Mouse (Mus musculus): ENCODE measurements around the gene Tmem44. TPM values are rescaled to one million over a fixed set of nuclear protein-coding genes. Genes with fewer than 3 reads are reported as not detected.

Gene Tmem44
- polyA plus RNA-seq, 1 experiment = 3.0 TPM

DNA sequence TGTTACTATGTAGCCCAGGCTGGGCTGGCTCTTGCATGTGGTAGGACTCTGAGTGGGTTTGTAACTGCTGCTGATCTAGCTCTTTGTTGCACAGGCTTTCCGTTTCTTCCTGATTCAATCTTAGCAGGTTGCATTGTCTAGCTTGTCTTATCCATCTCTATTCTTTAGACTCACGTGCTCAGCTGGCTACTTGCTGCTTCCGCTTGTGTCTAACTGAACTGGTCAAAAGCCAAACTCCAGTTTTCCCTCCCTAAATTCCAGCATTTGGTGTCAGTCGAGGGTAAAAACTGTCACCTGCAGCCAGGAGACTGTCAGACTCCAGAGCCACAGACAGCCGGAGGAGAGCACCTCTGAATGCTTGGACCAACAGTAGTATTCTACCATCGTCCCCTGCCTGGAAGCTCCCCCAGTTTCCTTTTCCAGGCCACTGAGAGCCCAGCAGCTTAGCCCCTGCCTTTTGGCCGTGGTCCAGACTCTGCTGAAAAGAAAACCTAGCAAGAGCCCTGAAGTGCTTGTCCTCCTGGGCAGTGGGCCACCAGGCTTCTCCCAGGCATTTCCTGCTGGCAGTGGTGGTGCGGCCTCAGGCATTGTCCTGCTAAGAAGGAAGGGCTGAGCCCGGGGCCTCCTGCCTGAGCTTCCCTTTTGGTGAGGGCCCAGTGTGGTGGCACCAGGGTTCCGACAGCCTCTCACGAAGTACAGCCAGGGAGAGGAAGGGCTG is 2.1 kb upstream of the Tmem44 start:
- 25% methylated on average over 11 of the region's 11 CpGs for WGBS

DNA sequence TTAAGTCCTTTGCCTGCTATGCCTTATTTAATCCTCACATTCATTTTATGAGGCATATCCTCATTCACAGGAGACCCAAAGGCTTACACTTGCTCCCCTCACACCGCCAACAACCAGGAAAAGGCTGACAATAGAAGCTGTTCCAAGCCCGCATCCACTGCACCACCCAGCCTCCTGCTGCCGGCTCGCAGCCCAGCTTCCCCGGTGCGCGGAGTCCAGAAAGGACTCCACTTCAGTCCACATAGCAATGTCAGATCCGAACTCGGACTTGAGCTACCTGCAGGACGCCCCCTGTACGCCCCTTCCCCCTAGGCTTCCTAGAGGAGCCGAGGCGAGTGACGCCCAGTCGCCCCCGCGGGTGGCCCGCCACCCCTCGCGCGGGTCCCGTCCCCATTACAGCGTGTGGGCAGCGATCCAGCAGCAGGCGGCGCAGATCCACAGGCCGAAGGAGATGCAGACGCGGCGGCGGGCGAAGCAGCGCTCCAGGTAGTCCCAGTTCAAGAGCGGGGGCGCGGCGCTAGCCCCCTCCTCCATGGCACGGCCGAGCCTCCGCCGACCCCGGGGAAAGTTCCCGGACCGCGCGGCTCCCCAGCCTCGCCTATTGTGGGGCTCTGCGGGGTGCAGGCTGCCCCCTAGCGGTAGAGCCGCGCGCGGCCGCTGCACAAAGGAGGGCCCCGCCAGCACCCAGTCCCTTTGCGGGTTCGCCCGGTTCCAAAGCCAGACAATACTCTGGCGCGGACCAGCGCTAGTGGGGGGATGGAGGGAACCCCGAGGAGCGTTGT is 485 bp downstream of the Tmem44 start:
- 2% methylated on average over 63 of the region's 63 CpGs for WGBS
- Histone ChIP-seq H3K36me3 (ENCODE audit: control insufficient read depth, insufficient read depth, low read length) (no peaks in the 10 kb centered on the region), H3K27me3 (ENCODE audit: control insufficient read depth, insufficient read depth, low read length) (no peaks in the 10 kb centered on the region), H3K4me3 (ENCODE audit: low read depth, low read length) (peak overlapping the region; percentile 72), H3K27ac (ENCODE audit: insufficient read depth, low read depth, low read length) (no peak overlapping the region), H3K4me1 (ENCODE audit: control insufficient read depth, insufficient read depth, insufficient read length, low read length) (peaks cover 6% of the 10 kb centered on the region)
- no peak for TF ChIP-seq POLR2A (IDR thresholded peaks at IDR 0.05; ENCODE audit: low read depth, low read length)
- peak; percentile 75 for TF ChIP-seq CTCF (IDR thresholded peaks at IDR 0.05; ENCODE audit: extremely low read depth, insufficient read length, insufficient replicate concordance, low read depth, low read length)

More for the DNA sequence above, 2.1 kb upstream of the Tmem44 start:
- no peak for TF ChIP-seq CTCF (IDR thresholded peaks at IDR 0.05; ENCODE audit: extremely low read depth, insufficient read length, insufficient replicate concordance, low read depth, low read length)
- TF ChIP-seq POLR2A (IDR thresholded peaks at IDR 0.05; ENCODE audit: low read depth, low read length) = no peak
- Histone ChIP-seq H3K36me3 (ENCODE audit: control insufficient read depth, insufficient read depth, low read length) (no peaks in the 10 kb centered on the region), H3K4me3 (ENCODE audit: low read depth, low read length) (no peak overlapping the region), H3K27ac (ENCODE audit: insufficient read depth, low read depth, low read length) (peak overlapping the region; percentile 8; the same call in 1 of the 2 replicates), H3K4me1 (ENCODE audit: control insufficient read depth, insufficient read depth, insufficient read length, low read length) (peaks cover 6% of the 10 kb centered on the region), H3K27me3 (ENCODE audit: control insufficient read depth, insufficient read depth, low read length) (no peaks in the 10 kb centered on the region)

DNA sequence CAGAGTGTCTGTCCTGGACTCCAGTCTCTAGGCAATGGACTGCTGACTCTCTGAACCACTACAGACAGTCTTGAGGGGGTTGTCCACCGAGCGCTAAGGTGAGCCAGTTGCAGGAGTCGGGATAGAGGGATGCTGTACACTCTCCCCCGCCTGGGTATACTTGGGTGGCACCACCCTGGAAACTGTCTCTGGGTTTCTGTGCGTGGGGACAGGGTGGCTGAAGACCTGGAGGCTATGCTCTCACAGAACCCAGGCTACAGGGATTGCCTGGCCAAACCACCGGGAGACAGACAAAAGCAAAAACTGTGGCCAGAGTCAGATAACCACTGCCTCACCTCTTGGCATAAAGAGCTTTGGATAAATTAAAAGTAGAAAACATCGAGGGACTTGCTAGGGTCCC is 1.1 kb downstream of the Tmem44 start:
- WGBS = 80% methylated on average over 7 of the region's 7 CpGs
- Histone ChIP-seq H3K27ac (ENCODE audit: insufficient read depth, low read depth, low read length) (no peak overlapping the region), H3K4me1 (ENCODE audit: control insufficient read depth, insufficient read depth, insufficient read length, low read length) (peaks cover 6% of the 10 kb centered on the region), H3K36me3 (ENCODE audit: control insufficient read depth, insufficient read depth, low read length) (no peaks in the 10 kb centered on the region), H3K4me3 (ENCODE audit: low read depth, low read length) (no peak overlapping the region), H3K27me3 (ENCODE audit: control insufficient read depth, insufficient read depth, low read length) (no peaks in the 10 kb centered on the region)
- TF ChIP-seq POLR2A (IDR thresholded peaks at IDR 0.05; ENCODE audit: low read depth, low read length) = no peak

DNA sequence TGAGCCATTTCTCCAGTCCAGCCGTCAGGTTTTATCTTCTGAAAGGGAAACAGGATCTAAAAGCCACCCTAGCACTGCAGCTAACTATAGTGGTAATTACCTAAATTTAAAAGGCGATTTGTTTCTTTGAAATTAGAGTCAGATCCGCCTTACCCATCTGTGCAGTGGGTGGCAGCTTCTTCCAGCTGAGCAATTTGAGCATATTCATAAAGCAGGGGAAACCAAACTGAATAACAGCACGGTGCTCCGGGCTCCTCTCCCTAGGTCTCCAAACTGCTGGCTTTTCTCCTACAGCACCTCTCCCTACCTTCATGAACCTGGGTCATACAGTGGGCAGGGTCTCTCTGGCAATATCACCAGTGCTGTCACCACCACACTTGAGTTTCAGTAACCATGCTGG is 2.4 kb downstream of the Tmem44 start:
- Histone ChIP-seq H3K36me3 (ENCODE audit: control insufficient read depth, insufficient read depth, low read length) (no peaks in the 10 kb centered on the region), H3K4me1 (ENCODE audit: control insufficient read depth, insufficient read depth, insufficient read length, low read length) (peaks cover 6% of the 10 kb centered on the region), H3K27me3 (ENCODE audit: control insufficient read depth, insufficient read depth, low read length) (no peaks in the 10 kb centered on the region), H3K4me3 (ENCODE audit: low read depth, low read length) (no peak overlapping the region), H3K27ac (ENCODE audit: insufficient read depth, low read depth, low read length) (no peak overlapping the region)
- no peak for TF ChIP-seq POLR2A (IDR thresholded peaks at IDR 0.05; ENCODE audit: low read depth, low read length)
- TF ChIP-seq CTCF (IDR thresholded peaks at IDR 0.05; ENCODE audit: extremely low read depth, insufficient read length, insufficient replicate concordance, low read depth, low read length) = no peak
- WGBS = 91% methylated on average over 5 of the region's 5 CpGs

DNA sequence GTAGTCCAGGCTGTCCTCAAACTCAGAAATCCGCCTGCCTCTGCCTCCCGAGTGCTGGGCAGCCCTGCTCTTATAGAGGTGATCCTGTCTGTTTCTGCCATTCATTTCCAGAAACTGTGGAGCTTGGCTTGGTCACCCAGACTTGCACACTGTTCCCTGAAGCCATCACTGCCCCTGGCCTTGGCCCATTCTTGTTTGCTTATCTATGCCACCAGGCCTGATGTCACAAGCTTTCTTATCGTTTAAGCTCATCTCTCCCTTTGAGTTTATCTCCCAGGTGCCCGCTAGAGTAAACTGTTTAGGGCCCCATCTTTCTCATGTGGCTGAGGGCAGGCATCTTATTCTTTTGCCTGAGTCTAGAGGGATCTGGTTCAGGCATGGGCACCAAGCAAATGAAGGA is 5.9 kb downstream of the Tmem44 start:
- no peaks in the 10 kb centered on the region for H3K4me1 ChIP-seq (ENCODE audit: control insufficient read depth, insufficient read depth, insufficient read length, low read length)
- TF ChIP-seq POLR2A (IDR thresholded peaks at IDR 0.05; ENCODE audit: low read depth, low read length) (no peak), CTCF (IDR thresholded peaks at IDR 0.05; ENCODE audit: extremely low read depth, insufficient read length, insufficient replicate concordance, low read depth, low read length) (no peak)
- 66% methylated on average over 4 of the region's 4 CpGs for WGBS
- no peaks in the 10 kb centered on the region for H3K27me3 ChIP-seq (ENCODE audit: control insufficient read depth, insufficient read depth, low read length)
- H3K27ac ChIP-seq (ENCODE audit: insufficient read depth, low read depth, low read length) = no peak overlapping the region
- no peak overlapping the region for H3K4me3 ChIP-seq (ENCODE audit: low read depth, low read length)
- H3K36me3 ChIP-seq (ENCODE audit: control insufficient read depth, insufficient read depth, low read length) = no peaks in the 10 kb centered on the region

DNA sequence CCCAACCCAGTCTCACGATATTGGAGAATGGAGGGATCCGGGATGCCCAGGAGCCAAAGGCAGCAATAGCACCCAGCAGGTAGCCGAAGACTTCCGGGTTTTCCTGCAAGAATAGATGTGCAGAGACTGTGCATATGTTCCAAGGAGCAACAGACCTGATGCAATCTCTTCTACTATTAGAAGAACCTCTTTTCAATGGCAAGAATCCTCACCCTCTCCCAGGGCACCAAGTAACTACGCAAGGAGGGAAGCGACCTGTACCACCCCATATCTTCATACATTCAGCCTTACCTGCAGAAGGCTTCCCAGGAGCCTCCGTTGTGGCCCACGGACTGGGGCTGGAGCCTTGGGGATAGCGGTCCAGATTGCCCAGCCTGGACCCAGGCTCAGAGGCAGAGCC is 7.3 kb downstream of the Tmem44 start:
- TF ChIP-seq POLR2A (IDR thresholded peaks at IDR 0.05; ENCODE audit: low read depth, low read length) (no peak), CTCF (IDR thresholded peaks at IDR 0.05; ENCODE audit: extremely low read depth, insufficient read length, insufficient replicate concordance, low read depth, low read length) (no peak)
- H3K27me3 ChIP-seq (ENCODE audit: control insufficient read depth, insufficient read depth, low read length) = no peaks in the 10 kb centered on the region
- no peaks in the 10 kb centered on the region for H3K4me1 ChIP-seq (ENCODE audit: control insufficient read depth, insufficient read depth, insufficient read length, low read length)
- H3K36me3 ChIP-seq (ENCODE audit: control insufficient read depth, insufficient read depth, low read length) = no peaks in the 10 kb centered on the region
- 87% methylated on average over 9 of the region's 9 CpGs for WGBS
- no peak overlapping the region for H3K27ac ChIP-seq (ENCODE audit: insufficient read depth, low read depth, low read length)
- no peak overlapping the region for H3K4me3 ChIP-seq (ENCODE audit: low read depth, low read length)

DNA sequence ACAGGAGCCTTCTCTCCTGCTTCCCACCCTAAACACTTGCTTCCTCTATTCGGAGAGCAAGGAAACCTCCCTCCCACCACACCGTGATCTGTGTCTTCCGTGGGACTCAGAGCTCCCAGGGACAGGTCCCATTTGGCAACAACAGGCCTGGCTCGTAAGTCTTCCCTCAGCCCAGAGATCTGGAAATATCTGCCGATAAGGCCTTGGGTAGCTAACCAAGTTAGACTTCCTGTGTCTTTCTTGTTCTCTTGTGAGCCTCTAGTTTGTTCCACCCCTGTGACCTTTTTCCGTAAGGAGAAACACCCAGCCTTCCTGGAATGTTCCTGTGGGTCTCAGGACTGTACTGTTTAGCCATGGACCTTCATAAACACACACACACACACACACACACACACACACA is 7.8 kb downstream of the Tmem44 start:
- no peaks in the 10 kb centered on the region for H3K4me1 ChIP-seq (ENCODE audit: control insufficient read depth, insufficient read depth, insufficient read length, low read length)
- no peaks in the 10 kb centered on the region for H3K36me3 ChIP-seq (ENCODE audit: control insufficient read depth, insufficient read depth, low read length)
- WGBS = 85% methylated on average over 6 of the region's 6 CpGs
- no peaks in the 10 kb centered on the region for H3K27me3 ChIP-seq (ENCODE audit: control insufficient read depth, insufficient read depth, low read length)
- no peak overlapping the region for H3K27ac ChIP-seq (ENCODE audit: insufficient read depth, low read depth, low read length)
- no peak overlapping the region for H3K4me3 ChIP-seq (ENCODE audit: low read depth, low read length)
- TF ChIP-seq CTCF (IDR thresholded peaks at IDR 0.05; ENCODE audit: extremely low read depth, insufficient read length, insufficient replicate concordance, low read depth, low read length) (no peak), POLR2A (IDR thresholded peaks at IDR 0.05; ENCODE audit: low read depth, low read length) (no peak)

All from small intestine, adult 2 months (tissue).